Mouse (Mus musculus) mature B cell (primary cell): ENCODE measurements around the gene Spata1.

Experiments
- in situ Hi-C: fragments of 300-500 bp; cut with MboI; formaldehyde crosslinking; loops from 2 replicates; pipeline ENCODE4 v1.14.3; 2019

Spata1 gene

DNA sequence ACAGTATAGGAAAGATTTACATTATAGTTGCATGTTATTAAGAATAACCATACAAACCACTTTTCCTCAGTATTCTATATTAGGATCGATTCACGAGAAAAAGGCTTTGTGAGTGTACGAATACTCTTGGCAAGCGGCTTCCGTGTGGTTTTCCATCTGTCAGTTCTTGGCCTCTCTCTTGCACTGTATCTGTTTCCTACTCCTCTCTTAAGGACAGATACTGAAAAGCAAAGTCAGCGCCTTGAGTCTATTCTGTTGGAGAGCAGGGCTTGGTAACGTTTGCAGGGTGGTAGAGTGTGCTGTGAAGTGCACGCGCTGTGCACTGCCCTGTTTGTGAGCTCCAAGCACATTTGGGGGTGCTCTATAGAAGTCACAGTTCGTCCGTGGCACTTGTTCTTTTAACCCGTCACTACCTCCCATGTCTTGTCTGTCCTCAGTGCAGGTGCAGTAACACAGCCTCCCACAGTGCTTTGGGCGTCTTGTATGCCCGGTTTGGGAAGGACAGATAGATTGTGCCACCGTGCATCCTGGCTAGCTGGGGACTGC is 79.5 kb downstream of the Spata1 start:
- in situ Hi-C loops = no loop called here

DNA sequence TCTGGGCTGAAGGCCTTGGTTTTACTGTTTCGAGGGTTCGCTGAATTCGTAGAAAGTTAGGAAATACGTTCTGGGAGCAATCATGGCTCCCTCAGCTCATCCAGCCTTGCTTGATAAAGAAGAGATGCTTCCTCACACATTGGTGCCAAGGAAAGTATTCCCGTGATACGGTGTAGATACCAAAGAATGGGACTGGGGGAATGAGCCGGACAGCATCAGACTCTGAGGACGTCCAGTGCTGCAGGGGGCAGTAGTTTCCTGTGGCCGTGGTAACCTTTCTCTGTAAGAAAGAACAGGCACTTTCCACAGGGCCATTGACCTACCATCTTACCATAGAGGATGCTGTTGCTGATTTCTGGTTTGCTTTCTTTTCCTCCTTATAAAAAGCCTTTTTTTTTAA is 80.0 kb downstream of the Spata1 start:
- in situ Hi-C loops = no loop called here

DNA sequence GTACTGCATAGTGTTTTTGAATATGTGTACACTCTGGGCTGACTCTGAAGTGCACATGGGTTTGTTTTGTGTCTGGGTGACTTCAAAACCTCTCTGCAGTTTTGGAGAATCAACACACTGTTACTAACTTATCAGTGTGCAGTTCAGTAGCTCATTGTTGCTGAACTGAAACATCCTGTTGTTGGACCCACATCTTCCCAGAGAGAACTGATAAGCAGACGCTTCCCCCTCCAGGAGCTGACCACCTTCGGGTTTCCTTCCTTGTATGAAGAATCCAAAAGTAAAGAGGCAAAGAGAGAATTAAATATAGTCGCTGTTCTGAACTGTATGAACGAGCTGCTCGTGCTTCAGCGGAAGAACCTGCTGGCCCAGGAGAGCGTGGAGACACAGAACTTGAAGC is 80.7 kb downstream of the Spata1 start:
- in situ Hi-C loops = no loop called here

DNA sequence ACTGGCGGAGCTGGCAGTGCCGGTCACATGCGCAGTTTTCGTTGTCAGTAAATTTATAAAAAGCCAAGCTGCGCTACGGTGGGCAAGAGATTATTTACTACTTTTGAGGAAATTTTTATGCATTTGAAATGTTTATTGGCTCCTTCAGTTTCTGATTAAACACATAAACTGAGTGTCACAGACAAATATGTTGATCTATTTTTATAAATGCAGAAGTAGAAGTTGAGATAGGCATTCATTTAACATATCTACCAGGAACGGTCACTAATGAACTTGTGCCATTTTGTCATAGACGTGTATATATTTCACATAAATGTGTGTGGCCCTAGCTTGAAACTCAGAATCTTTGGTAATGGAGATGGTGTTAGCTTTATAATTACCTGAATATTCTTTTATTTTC is 81.7 kb downstream of the Spata1 start:
- in situ Hi-C loops = no loop called here

DNA sequence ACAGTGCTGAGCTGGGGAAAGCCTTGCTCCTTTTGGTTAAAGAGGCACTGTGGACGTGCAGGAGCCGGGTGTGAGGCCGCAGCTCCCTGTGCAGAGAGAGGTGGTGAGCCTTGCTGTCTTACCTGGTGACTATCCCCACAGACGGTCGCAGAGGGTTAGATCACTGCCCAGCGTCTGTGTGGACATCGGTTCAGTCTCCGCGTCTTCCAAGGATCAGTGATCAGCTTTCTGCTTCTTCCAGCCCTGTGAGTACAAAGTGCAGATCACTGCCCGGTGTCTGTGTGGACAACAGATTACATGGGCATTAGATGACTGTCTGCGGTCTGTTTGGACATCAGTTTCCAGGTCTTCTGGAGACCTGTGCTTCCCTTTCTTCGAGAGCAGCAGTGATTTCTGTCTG is 85.0 kb downstream of the Spata1 start:
- in situ Hi-C loops = no loop called here

DNA sequence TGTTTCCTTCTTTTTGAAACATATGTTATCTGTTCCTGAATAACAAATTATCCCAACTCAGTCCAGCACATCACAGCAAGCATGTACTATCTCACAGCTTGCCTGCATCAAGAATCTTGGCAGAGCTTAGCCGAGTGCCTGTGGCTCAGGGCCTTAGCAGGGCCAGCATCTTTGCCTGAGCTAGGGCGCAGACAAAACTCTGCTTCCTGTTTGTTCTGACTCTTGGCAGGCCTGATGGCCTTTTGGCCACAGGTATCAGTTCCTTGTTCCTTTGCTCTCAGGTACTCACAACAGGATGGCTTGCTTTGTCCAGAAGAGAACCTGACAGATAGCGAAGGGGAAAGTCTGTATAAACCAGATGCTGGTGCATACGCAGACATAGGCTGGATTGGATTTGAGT is 85.6 kb downstream of the Spata1 start:
- in situ Hi-C loops = no loop called here

DNA sequence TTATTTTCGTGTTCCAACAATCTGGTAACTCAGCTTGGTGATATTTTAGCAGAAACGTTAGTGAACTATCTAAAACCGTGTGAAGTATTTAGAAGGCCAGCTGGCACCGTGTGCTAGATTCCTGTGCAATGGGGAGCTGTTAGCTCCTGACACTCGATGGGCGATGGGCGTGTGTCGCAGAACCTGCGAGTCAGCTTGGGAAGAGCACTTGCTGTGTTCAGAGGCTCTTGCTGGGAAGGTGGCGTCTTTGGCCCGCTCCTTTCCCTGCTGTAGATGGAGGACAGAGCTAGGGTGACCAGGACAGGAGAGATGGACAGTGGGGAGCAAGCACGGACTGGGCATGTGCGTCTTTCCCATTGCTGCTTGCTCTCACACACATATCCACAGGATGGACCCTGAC is 86.5 kb downstream of the Spata1 start:
- in situ Hi-C loops = no loop called here

DNA sequence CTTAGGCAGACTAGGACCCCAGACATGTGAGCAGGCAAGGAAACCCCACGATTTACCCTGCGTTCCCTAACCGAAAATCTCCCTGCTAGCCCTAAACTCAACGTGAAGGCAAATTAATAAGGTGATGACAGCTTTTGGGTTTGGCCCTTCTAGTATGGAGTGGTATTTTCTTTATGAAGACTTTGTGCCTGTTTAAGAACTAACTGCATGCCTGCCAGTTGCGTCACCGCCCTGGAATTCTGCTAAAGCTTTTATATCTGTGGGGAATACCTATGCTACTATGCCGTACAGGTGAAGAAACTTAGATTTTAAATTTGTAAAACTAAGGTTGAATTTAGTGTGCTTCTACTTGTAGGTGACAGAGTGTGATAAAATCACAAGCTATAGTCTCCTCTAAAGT is 87.1 kb downstream of the Spata1 start:
- in situ Hi-C loops = no loop called here

DNA sequence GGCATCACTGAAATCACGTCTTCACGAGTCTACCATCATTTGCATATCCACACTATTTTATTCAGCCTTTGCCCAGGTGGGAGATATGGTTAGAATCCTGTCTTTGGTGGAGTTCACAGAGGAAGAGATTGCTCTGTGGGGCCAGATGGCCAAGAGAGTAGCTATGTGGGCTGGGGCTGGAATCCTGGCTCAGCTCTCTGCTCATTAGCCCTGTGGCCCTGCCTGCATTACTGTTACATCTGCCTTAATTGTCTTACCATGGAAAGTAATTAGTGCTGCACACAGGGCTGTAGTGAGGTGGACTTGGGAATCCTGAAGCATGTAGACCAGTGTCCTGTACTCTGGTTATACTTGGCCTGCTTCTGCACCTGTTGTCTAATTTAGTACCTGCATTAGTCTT is 87.5 kb downstream of the Spata1 start:
- in situ Hi-C loops = no loop called here

DNA sequence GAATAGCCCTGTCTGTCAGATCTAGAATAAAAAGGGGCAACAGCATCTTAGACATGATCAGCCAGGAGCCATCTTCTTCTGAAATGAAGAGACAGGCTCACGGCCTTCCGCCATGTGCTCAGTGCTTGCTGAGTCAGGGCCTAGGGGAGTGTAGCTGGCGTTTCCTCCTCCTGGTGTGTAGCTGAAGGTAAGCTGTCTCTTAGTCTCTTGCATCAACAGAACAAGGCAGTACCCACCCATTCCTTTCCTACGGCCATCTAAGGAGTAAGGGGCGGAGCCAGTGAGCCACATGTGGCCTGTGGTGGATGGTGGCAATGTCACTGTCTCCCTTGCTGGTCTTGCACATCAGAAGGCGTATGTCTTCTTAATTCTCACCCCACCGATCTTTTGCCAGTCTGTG is 89.4 kb downstream of the Spata1 start:
- in situ Hi-C loops = no loop called here
